ENCODE assay signal across 9 mouse cellular contexts in the genomic region with DNA sequence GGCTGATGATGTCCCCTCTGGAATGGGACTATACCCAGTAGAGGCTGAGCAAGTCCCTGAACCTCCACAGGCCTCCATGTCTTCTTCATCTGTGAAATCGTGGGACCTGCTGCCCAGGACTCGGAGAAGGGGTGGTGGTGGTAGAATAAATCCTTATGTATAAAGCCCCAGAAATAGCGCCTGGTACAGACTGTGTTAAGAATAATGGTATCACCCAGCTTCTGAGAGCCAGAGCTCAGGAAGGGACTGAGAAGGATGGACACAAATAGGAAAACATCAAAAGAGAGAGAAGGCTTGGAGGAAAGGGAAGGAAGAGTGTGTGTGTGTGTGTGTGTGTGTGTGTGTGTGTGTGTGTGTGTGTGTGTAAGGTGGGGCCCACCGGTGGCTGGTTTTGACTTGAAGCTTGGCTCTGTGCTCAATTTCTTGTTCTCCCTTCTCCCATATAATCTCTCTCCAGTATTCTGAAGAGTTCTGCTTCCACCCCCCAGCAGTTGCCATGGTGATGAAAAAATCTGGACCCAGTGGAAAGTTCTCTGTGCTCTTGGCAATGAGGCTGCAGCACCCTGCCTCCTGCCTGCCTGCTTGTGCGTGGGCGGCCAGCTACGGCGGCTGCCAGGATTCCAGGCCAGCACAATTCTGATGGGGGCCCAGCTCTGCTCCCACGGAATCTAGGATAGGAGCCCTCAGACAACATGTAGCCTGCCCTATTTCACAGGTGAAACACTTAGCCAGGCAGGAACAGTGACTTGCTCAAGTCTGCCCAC.
DNase-seq lines count a peak whose midpoint lies in the region; ATAC-seq and TF ChIP-seq lines count a peak whose summit lies in the region.
"Had no signal": no experiment of that assay in that cellular context is flagged by ENCODE, and none has a peak within 500 bp of the region (broad histone marks: within the 10 kb centered on the region; RNA-seq: fewer than 3 reads in every experiment).

No protein-coding gene starts in this region.

- ATAC-seq in activated CD4-positive, CD25-positive, alpha-beta regulatory T cell, adult 4 months = no peak
- no peak for ATAC-seq in megakaryocyte-erythroid progenitor cell, adult 5-6 weeks (replicated peaks; ENCODE audit: low FRiP score, low TSS enrichment, poor library complexity, severe bottlenecking)

- peak overlapping the region; percentile 97 for H3K27ac ChIP-seq in cerebellum, adult 2 months (ENCODE audit: insufficient read depth, low read length)

- H3K4me1 ChIP-seq in cerebellum, adult 2 months (ENCODE audit: control insufficient read depth, insufficient read depth, low read length) = peaks cover 65% of the 10 kb centered on the region

- intact Hi-C loops in heart, postnatal 10 days (cut with DNase I) = no loop called here
- intact Hi-C loops in left cerebral cortex, postnatal 36 days (cut with DNase I) = loop anchor here (1.0 to 10.0 kb wide), 3 partner anchors 26 to 61 kb away; no protein-coding TSS in a partner anchor

- WGBS in cerebellum, adult 2 months = 18% methylated on average over 9 of the region's 9 CpGs

- no peaks in the 10 kb centered on the region for H3K27me3 ChIP-seq in cerebellum, adult 2 months (ENCODE audit: control insufficient read depth, insufficient read depth, low read length)

- peak; percentile 37; the same call in 1 of the 2 replicates for TF ChIP-seq POLR2A in cerebellum, adult 2 months (IDR thresholded peaks at IDR 0.05; ENCODE audit: borderline replicate concordance, insufficient read depth, low read length)

- no peak overlapping the region for H3K4me3 ChIP-seq in cerebellum, adult 2 months (replicated peaks; ENCODE audit: insufficient read depth, low read depth, low read length)
- H3K4me3 ChIP-seq: myocyte had no signal

- no peak for TF ChIP-seq CTCF in cerebellum, adult 2 months (IDR thresholded peaks at IDR 0.05; ENCODE audit: borderline replicate concordance, insufficient read depth, low read depth, low read length)

- peak; percentile 35 for DNase-seq in lung, postnatal 14 days
- no peak for DNase-seq in lung, postnatal 36 days
- peak; percentile 94 to 98 for DNase-seq in cerebellum, adult 2 months
- DNase-seq in heart, postnatal 10 days = peak; percentile 64 to 72
- peak; percentile 95 for DNase-seq in left cerebral cortex, postnatal 36 days (ENCODE audit: low spot score in 2 of 2)
- peak; percentile 59 for DNase-seq in testis, postnatal 10 days (ENCODE audit: low spot score)
